Mouse (Mus musculus): ENCODE data around the gene Smg6.

DNA sequence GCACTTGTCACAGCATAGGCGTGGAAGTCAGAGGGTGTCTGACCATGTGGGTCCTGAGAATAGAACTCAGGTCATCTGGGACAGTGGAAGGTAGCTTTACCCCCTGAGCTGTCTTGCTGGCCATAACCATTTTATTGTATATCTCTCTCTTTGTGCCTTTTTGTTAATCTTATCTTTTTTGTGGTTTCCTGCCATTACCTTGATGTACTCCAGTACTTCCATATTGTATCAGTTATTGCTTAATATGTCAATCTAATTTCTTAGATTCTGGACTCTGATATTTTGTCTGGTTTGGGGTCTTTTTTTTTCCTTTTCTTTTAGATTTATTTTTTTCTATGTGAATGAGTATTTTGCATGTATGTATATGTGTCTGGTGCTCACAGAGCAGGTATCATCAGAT, 138.6 kb downstream of the Smg6 start:
- TF ChIP-seq HCFC1 (IDR thresholded peaks at IDR 0.05; ENCODE audit: borderline replicate concordance, insufficient read depth, low read length) = no peak
- no peak for TF ChIP-seq MAFK (IDR thresholded peaks at IDR 0.05; ENCODE audit: insufficient read depth, low read depth, low read length)
- no peak for TF ChIP-seq ZNF384 (IDR thresholded peaks at IDR 0.05; ENCODE audit: low read depth, low read length)
